Mouse (Mus musculus) liver, adult 2 months (tissue): ENCODE results near the gene Acvr1. TPM values are rescaled to one million over a fixed set of nuclear protein-coding genes. Genes with fewer than 3 reads are reported as not detected.
A peak's percentile ranks its signal among the peaks of the same experiment; 100 is the strongest.

ENCODE experiments used
- DNase-seq: peaks from one replicate; pipeline ENCODE4 v3.0.0-alpha.2; 2011; ENCODE audit warnings: low read depth, low spot score; ENCODE audit errors: extremely low read depth
- H3K27ac ChIP-seq: fragments of 200-500 bp; replicated peaks from 2 replicates; pipeline ENCODE4 v1.5.1; 2012; ENCODE audit warnings: low read depth, mild to moderate bottlenecking, control low read depth, inconsistent platforms, low read length; ENCODE audit not compliant: insufficient read depth
- H3K27me3 ChIP-seq: fragments of 200-500 bp; 2 replicates; pipeline ENCODE4 v1.6.1; 2012; ENCODE audit warnings: mild to moderate bottlenecking, moderate library complexity, low read length, inconsistent platforms; ENCODE audit not compliant: control insufficient read depth, insufficient read depth
- H3K36me3 ChIP-seq: fragments of 200-500 bp; 2 replicates; pipeline ENCODE4 v1.6.1; 2012; ENCODE audit warnings: low read length, inconsistent platforms; ENCODE audit not compliant: control insufficient read depth, insufficient read depth
- H3K4me1 ChIP-seq: fragments of 200-500 bp; 2 replicates; pipeline ENCODE4 v1.6.1; 2011; ENCODE audit warnings: low read length; ENCODE audit not compliant: control insufficient read depth, insufficient read depth
- H3K4me3 ChIP-seq: fragments of 200-500 bp; 2 replicates; pipeline ENCODE4 v1.5.1; 2011; ENCODE audit warnings: low read depth, mild to moderate bottlenecking, control low read depth, low read length, moderate library complexity; ENCODE audit not compliant: insufficient read depth
- H3K79me2 ChIP-seq: fragments of 200-500 bp; 2 replicates; pipeline ENCODE4 v1.6.1; 2012; ENCODE audit warnings: inconsistent platforms, mild to moderate bottlenecking, low read length, moderate library complexity; ENCODE audit not compliant: control insufficient read depth, insufficient read depth
- H3K9ac ChIP-seq: fragments of 200-500 bp; 2 replicates; pipeline ENCODE4 v1.6.1; 2012; ENCODE audit warnings: low read depth, mild to moderate bottlenecking, control low read depth, inconsistent platforms, low read length
- CTCF ChIP-seq: fragments of 200-500 bp; IDR thresholded peaks from 2 replicates; pipeline ENCODE4 v1.5.1; 2011; ENCODE audit warnings: low read depth, low read length, control low read depth
- POLR2A ChIP-seq: fragments of 200-500 bp; IDR thresholded peaks from 2 replicates; pipeline ENCODE4 v1.6.1; 2011; ENCODE audit warnings: low read length, control low read depth; ENCODE audit not compliant: insufficient read depth; ENCODE audit errors: extremely low read depth
- WGBS: fragments of 180-500 bp; shearing (Covaris S2); methylation state at CpG from one replicate; pipeline ENCODE4 v1.1.7; 2018; 5-methylcytosine and 5-hydroxymethylcytosine counted together
- polyA plus RNA-seq: library from polyadenylated mRNA; depleted of rRNA; stranded (reverse); fragments of >200 nt; gene quantifications from 2 replicates; pipeline ENCODE4 v1.2.3, GENCODE M21; 2012
- total RNA-seq: library from RNA; depleted of rRNA; stranded (reverse); fragments of >200 nt; gene quantifications from 2 replicates; pipeline ENCODE4 v1.2.3, GENCODE M21; 2014

The Acvr1 gene
- total and polyA plus RNA-seq, 2 experiments = 5.7 to 8.4 TPM

- DNase-seq = no peak
- H3K36me3 ChIP-seq = no peaks in the 10 kb centered on the region
- H3K27ac ChIP-seq = no peak overlapping the region
- H3K4me1 ChIP-seq = no peaks in the 10 kb centered on the region
- H3K27me3 ChIP-seq = no peaks in the 10 kb centered on the region
- no peak for TF ChIP-seq CTCF
- no peak for TF ChIP-seq POLR2A
- WGBS = 76% methylated on average over 4 of the region's 4 CpGs
- H3K79me2 ChIP-seq = no peaks in the 10 kb centered on the region
- H3K4me3 ChIP-seq = no peak overlapping the region
- no peak overlapping the region for H3K9ac ChIP-seq
These were observed 22.7 kb upstream of the Acvr1 start for GRCm38 (mm10) chr2:58589637-58590036.

- TF ChIP-seq CTCF = no peak
- no peak for TF ChIP-seq POLR2A
These were observed 19.4 kb upstream of the Acvr1 start for GRCm38 (mm10) chr2:58586311-58586710.

GRCm38 (mm10) chr2:58574167-58574566 lies 7.2 kb upstream of the Acvr1 start:
- Histone ChIP-seq H3K36me3 (no peaks in the 10 kb centered on the region), H3K4me1 (peaks cover under 1% of the 10 kb centered on the region; the same call in 1 of the 2 replicates), H3K27ac (no peak overlapping the region), H3K9ac (no peak overlapping the region), H3K27me3 (no peaks in the 10 kb centered on the region), H3K79me2 (peaks cover 6% of the 10 kb centered on the region), H3K4me3 (no peak overlapping the region)
- 67% methylated on average over 2 of the region's 2 CpGs for WGBS
- TF ChIP-seq CTCF = no peak
- no peak for TF ChIP-seq POLR2A
- DNase-seq = no peak

More at GRCm38 (mm10) chr2:58586311-58586710, 19.4 kb upstream of the Acvr1 start:
- DNase-seq = no peak
- Histone ChIP-seq H3K36me3 (no peaks in the 10 kb centered on the region), H3K4me1 (no peaks in the 10 kb centered on the region), H3K4me3 (no peak overlapping the region), H3K27me3 (no peaks in the 10 kb centered on the region), H3K9ac (no peak overlapping the region), H3K27ac (no peak overlapping the region), H3K79me2 (no peaks in the 10 kb centered on the region)
- 88% methylated on average over 10 of the region's 10 CpGs for WGBS

GRCm38 (mm10) chr2:58568841-58569645 lies 2.1 kb upstream of the Acvr1 start:
- H3K79me2 ChIP-seq = peaks cover 18% of the 10 kb centered on the region
- H3K27ac ChIP-seq = peak overlapping the region; percentile 59
- TF ChIP-seq POLR2A = no peak
- no peak for TF ChIP-seq CTCF
- WGBS = 25% methylated on average over 4 of the region's 4 CpGs
- DNase-seq = peak; percentile 82
- no peaks in the 10 kb centered on the region for H3K27me3 ChIP-seq
- no peaks in the 10 kb centered on the region for H3K36me3 ChIP-seq
- H3K4me1 ChIP-seq = peaks cover 23% of the 10 kb centered on the region
- no peak overlapping the region for H3K4me3 ChIP-seq
- no peak overlapping the region for H3K9ac ChIP-seq

- peaks cover 29% of the 10 kb centered on the region for H3K4me1 ChIP-seq
- DNase-seq = peak; percentile 56
- H3K27me3 ChIP-seq = no peaks in the 10 kb centered on the region
- peaks cover 23% of the 10 kb centered on the region for H3K79me2 ChIP-seq
- TF ChIP-seq POLR2A = no peak
- no peak for TF ChIP-seq CTCF
- 3% methylated on average over 12 of the region's 12 CpGs for WGBS
- peak overlapping the region; percentile 92 for H3K4me3 ChIP-seq
- H3K27ac ChIP-seq = peak overlapping the region; percentile 49
- H3K9ac ChIP-seq = peak overlapping the region; percentile 98
- H3K36me3 ChIP-seq = no peaks in the 10 kb centered on the region
These were observed 1.1 kb upstream of the Acvr1 start for GRCm38 (mm10) chr2:58567866-58568719.
